Mouse (Mus musculus) E14TG2a.4 (cell line): ENCODE data around the gene Psmb10.

ENCODE experiments used
- H3K27me3 ChIP-seq: 2 replicates; pipeline ENCODE4 v1.6.1; 2014; ENCODE audit warnings: low read length, control low read depth; ENCODE audit not compliant: insufficient read depth
- H3K36me3 ChIP-seq: 2 replicates; pipeline ENCODE4 v1.6.1; 2014; ENCODE audit warnings: low read length, control low read depth; ENCODE audit not compliant: insufficient read depth
- H3K4me1 ChIP-seq: replicated peaks from 2 replicates; pipeline ENCODE4 v1.6.1; 2014; ENCODE audit warnings: low read depth, low read length, control low read depth
- H3K4me3 ChIP-seq: replicated peaks from 2 replicates; pipeline ENCODE4 v1.5.1; 2014; ENCODE audit warnings: mild to moderate bottlenecking, low read length
- H3K9me3 ChIP-seq: 2 replicates; pipeline ENCODE4 v1.6.1; 2014; ENCODE audit warnings: low read length, control low read depth
- CTCF ChIP-seq: conservative IDR thresholded peaks from 2 replicates; pipeline ENCODE4 v1.5.1; 2014; ENCODE audit warnings: low read length
- NANOG ChIP-seq: IDR thresholded peaks from 2 replicates; pipeline ENCODE4 v1.6.1; 2014; ENCODE audit warnings: borderline replicate concordance, low read length, mixed read lengths
- POU5F1 ChIP-seq: IDR thresholded peaks from 2 replicates; pipeline ENCODE4 v1.6.1; 2014; ENCODE audit warnings: low read length, borderline replicate concordance

Psmb10 gene

GRCm38 (mm10) chr8:105935863-105936603 is 2.2 kb downstream of the Psmb10 start:
- no peak for TF ChIP-seq NANOG
- no peak for TF ChIP-seq CTCF
- no peak for TF ChIP-seq POU5F1

GRCm38 (mm10) chr8:105935105-105935504 is 3.1 kb downstream of the Psmb10 start:
- no peaks in the 10 kb centered on the region for H3K9me3 ChIP-seq
- TF ChIP-seq POU5F1, result no peak
- no peak for TF ChIP-seq NANOG
- TF ChIP-seq CTCF, result no peak

More at GRCm38 (mm10) chr8:105935863-105936603, 2.2 kb downstream of the Psmb10 start:
- Histone ChIP-seq H3K27me3 (0 out of 2 replicates have a peak, but pooled peaks cover 5% of the 10 kb centered on the region), H3K9me3 (no peaks in the 10 kb centered on the region), H3K4me3 (peak overlapping the region; percentile 90), H3K4me1 (peaks cover 48% of the 10 kb centered on the region), H3K36me3 (peaks cover 57% of the 10 kb centered on the region)

GRCm38 (mm10) chr8:105933762-105934161 is 4.5 kb downstream of the Psmb10 start, which contains the start of gene Ctrl:
Gene Ctrl (minus strand): TSS chr8:105933862.
- Histone ChIP-seq H3K9me3 (no peaks in the 10 kb centered on the region), H3K4me3 (no peak within 1 kb of the TSS), H3K27me3 (0 out of 2 replicates have a peak, but pooled peaks cover 5% of the 10 kb centered on the region), H3K36me3 (peaks cover 61% of the 10 kb centered on the region), H3K4me1 (peaks cover 62% of the 10 kb centered on the region)
- TF ChIP-seq POU5F1 (no peak), NANOG (no peak), CTCF (no peak)

More at GRCm38 (mm10) chr8:105935105-105935504, 3.1 kb downstream of the Psmb10 start:
- Histone ChIP-seq H3K4me3 (peak overlapping the region; percentile 90; the same call in 1 of the 2 replicates), H3K36me3 (peaks cover 61% of the 10 kb centered on the region), H3K27me3 (0 out of 2 replicates have a peak, but pooled peaks cover 5% of the 10 kb centered on the region), H3K4me1 (peaks cover 56% of the 10 kb centered on the region)

- peaks cover 73% of the 10 kb centered on the region for H3K36me3 ChIP-seq
- H3K27me3 ChIP-seq, result 0 out of 2 replicates have a peak, but pooled peaks cover 2% of the 10 kb centered on the region
- no peak overlapping the region for H3K4me3 ChIP-seq
- no peaks in the 10 kb centered on the region for H3K9me3 ChIP-seq
- TF ChIP-seq CTCF (no peak), NANOG (no peak), POU5F1 (no peak)
- peaks cover 50% of the 10 kb centered on the region for H3K4me1 ChIP-seq
Measured at GRCm38 (mm10) chr8:105932525-105932924, 5.7 kb downstream of the Psmb10 start.

- Histone ChIP-seq H3K27me3 (no peaks in the 10 kb centered on the region), H3K9me3 (no peaks in the 10 kb centered on the region), H3K36me3 (peaks cover 81% of the 10 kb centered on the region), H3K4me1 (peaks cover 48% of the 10 kb centered on the region), H3K4me3 (no peak overlapping the region)
- no peak for TF ChIP-seq CTCF
- no peak for TF ChIP-seq POU5F1
- no peak for TF ChIP-seq NANOG
Measured at GRCm38 (mm10) chr8:105931271-105931670, 7.0 kb downstream of the Psmb10 start.

- Histone ChIP-seq H3K4me1 (peaks cover 48% of the 10 kb centered on the region), H3K9me3 (no peaks in the 10 kb centered on the region), H3K4me3 (no peak overlapping the region), H3K36me3 (peaks cover 78% of the 10 kb centered on the region), H3K27me3 (no peaks in the 10 kb centered on the region)
- TF ChIP-seq POU5F1 (no peak), CTCF (peak; percentile 99)
Measured at GRCm38 (mm10) chr8:105930602-105931001, 7.6 kb downstream of the Psmb10 start.

GRCm38 (mm10) chr8:105925123-105925522 is 13.1 kb downstream of the Psmb10 start:
- Histone ChIP-seq H3K9me3 (no peaks in the 10 kb centered on the region), H3K4me3 (no peak overlapping the region), H3K36me3 (peaks cover 61% of the 10 kb centered on the region), H3K4me1 (peaks cover 42% of the 10 kb centered on the region), H3K27me3 (no peaks in the 10 kb centered on the region)
- TF ChIP-seq POU5F1, result no peak
- TF ChIP-seq NANOG, result no peak
- no peak for TF ChIP-seq CTCF

GRCm38 (mm10) chr8:105919390-105919789 is 18.9 kb downstream of the Psmb10 start:
- H3K4me1 ChIP-seq, result peaks cover 5% of the 10 kb centered on the region
- H3K4me3 ChIP-seq, result no peak overlapping the region
- H3K27me3 ChIP-seq, result no peaks in the 10 kb centered on the region
- H3K9me3 ChIP-seq, result no peaks in the 10 kb centered on the region
- TF ChIP-seq CTCF, result no peak
- no peak for TF ChIP-seq POU5F1
- no peak for TF ChIP-seq NANOG
- peaks cover 65% of the 10 kb centered on the region for H3K36me3 ChIP-seq
